Mouse (Mus musculus) stomach, postnatal 0 days (tissue): ENCODE results near the gene Nek9.

Experiments
- CTCF ChIP-seq: IDR thresholded peaks from 2 replicates; pipeline ENCODE4 v1.5.1; 2016; ENCODE audit warnings: antibody characterized with exemption, low read depth, mild to moderate bottlenecking, moderate library complexity
- EP300 ChIP-seq: optimal IDR thresholded peaks from 2 replicates; pipeline ENCODE3; 2016; ENCODE audit warnings: antibody characterized with exemption

DNA sequence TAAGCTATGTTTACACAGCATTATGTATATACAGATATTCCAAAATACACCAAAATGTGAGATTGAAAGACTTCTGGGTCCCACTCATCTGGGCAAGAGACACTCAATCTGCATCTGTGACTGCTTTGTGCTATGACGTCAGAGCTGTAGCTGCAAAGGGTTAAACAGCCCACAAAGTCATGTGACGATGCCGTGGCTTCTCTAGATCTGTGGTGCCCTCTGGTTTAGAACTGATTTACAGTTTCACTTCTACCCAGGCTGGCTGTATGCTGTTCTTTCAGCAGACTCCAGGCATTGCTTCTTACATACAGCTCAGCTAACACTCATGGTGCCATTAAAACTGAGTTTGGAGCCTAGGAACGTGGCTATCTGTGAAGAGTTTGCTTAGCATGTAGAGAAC lies 34.4 kb downstream of the Nek9 start:
- TF ChIP-seq CTCF = 0 out of 2 replicates have a peak, but pooled peaks have one; percentile 1
- TF ChIP-seq EP300 = no peak
